Mouse (Mus musculus) brain, embryonic 14.5 days (tissue): ENCODE data around the gene Cox11.

Experiments
- CTCF ChIP-seq: fragments of 200-500 bp; IDR thresholded peaks from 2 replicates; pipeline ENCODE4 v1.5.1; 2012; ENCODE audit warnings: inconsistent platforms, mild to moderate bottlenecking, moderate library complexity, borderline replicate concordance; ENCODE audit not compliant: insufficient read depth, insufficient read length; ENCODE audit errors: extremely low read depth
- POLR2A ChIP-seq: fragments of 200-500 bp; IDR thresholded peaks from 2 replicates; pipeline ENCODE4 v1.6.1; 2012; ENCODE audit warnings: mild to moderate bottlenecking, inconsistent platforms, borderline replicate concordance; ENCODE audit not compliant: poor library complexity, insufficient read depth, insufficient read length, severe bottlenecking; ENCODE audit errors: extremely low read depth

GRCm38 (mm10) chr11:90677771-90678288, 39.9 kb downstream of the Cox11 start:
- TF ChIP-seq CTCF: no peak
- no peak for TF ChIP-seq POLR2A
